In the genomic region with DNA sequence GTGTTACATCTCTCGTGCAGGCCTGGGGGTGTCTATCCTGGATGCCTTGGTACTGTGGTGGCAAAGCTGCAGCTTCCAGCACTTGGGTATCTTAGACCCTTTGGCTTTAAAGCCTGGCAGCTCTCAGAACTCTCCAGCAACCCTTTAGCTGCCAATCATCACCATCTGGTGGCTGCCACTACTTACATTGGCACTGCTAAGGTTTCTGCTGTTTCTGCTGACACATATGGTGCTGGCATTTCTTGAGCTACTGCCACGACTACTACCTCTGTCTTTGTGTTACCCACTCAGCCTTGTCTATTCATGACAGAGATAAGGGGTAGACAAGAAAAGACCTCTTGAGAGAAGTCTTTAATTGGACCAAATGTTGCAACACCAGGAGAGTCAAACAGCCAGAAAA, we compare ENCODE assay signal across 28 mouse cellular contexts.
DNase-seq lines count a peak whose midpoint lies in the region; ATAC-seq and TF ChIP-seq lines count a peak whose summit lies in the region.
"Had no signal": no experiment of that assay in that cellular context is flagged by ENCODE, and none has a peak within 500 bp of the region (broad histone marks: within the 10 kb centered on the region; RNA-seq: fewer than 3 reads in every experiment).

No protein-coding gene starts in this region.

- H3K9ac ChIP-seq in forebrain, embryonic 13.5 days, result no peak overlapping the region
- H3K9ac ChIP-seq in hindbrain, postnatal 0 days (replicated peaks; ENCODE audit: low read length), result no peak overlapping the region
- no peak overlapping the region for H3K9ac ChIP-seq in hindbrain, embryonic 13.5 days
- no peak overlapping the region for H3K9ac ChIP-seq in midbrain, postnatal 0 days (replicated peaks; ENCODE audit: low read length, poor library complexity, severe bottlenecking)
- no peak overlapping the region for H3K9ac ChIP-seq in midbrain, embryonic 14.5 days (replicated peaks; ENCODE audit: low read length)
- H3K9ac ChIP-seq in forebrain, postnatal 0 days, result no peak overlapping the region
- H3K9ac ChIP-seq: embryonic facial prominence, embryonic 12.5 days; embryonic facial prominence, embryonic 15.5 days; heart, embryonic 12.5 days; heart, embryonic 15.5 days; hindbrain, embryonic 14.5 days had no signal

- H3K36me3 ChIP-seq in forebrain, embryonic 13.5 days (ENCODE audit: poor library complexity, severe bottlenecking), result no peaks in the 10 kb centered on the region
- no peaks in the 10 kb centered on the region for H3K36me3 ChIP-seq in forebrain, embryonic 10.5 days (replicated peaks)
- H3K36me3 ChIP-seq in hindbrain, postnatal 0 days (ENCODE audit: insufficient read depth, low read length), result no peaks in the 10 kb centered on the region
- H3K36me3 ChIP-seq in hindbrain, embryonic 13.5 days, result no peaks in the 10 kb centered on the region
- no peaks in the 10 kb centered on the region for H3K36me3 ChIP-seq in midbrain, postnatal 0 days (ENCODE audit: insufficient read depth, low read length)
- no peaks in the 10 kb centered on the region for H3K36me3 ChIP-seq in midbrain, embryonic 14.5 days (ENCODE audit: control insufficient read depth, insufficient read depth, low read length)
- H3K36me3 ChIP-seq in forebrain, postnatal 0 days (ENCODE audit: insufficient read depth), result no peaks in the 10 kb centered on the region
- H3K36me3 ChIP-seq: embryonic facial prominence, embryonic 12.5 days; embryonic facial prominence, embryonic 15.5 days; G1E; heart, embryonic 12.5 days; heart, embryonic 15.5 days; hindbrain, embryonic 10.5 days had no signal

- peak; percentile 71; the same call in 1 of the 2 replicates for ATAC-seq in forebrain, embryonic 13.5 days
- no peak for ATAC-seq in hindbrain, postnatal 0 days
- ATAC-seq in hindbrain, embryonic 13.5 days (ENCODE audit: low FRiP score), result no peak
- no peak for ATAC-seq in midbrain, postnatal 0 days (ENCODE audit: low FRiP score)
- ATAC-seq in midbrain, embryonic 14.5 days (ENCODE audit: low FRiP score, low TSS enrichment), result no peak
- ATAC-seq in forebrain, postnatal 0 days, result peak; percentile 50
- ATAC-seq: intestine, postnatal 0 days; Patski had no signal

- DNase-seq in forebrain, embryonic 10.5 days (ENCODE audit: extremely low spot score, low spot score), result no peak
- peak; percentile 12 for DNase-seq in hindbrain, postnatal 0 days (ENCODE audit: low spot score)
- DNase-seq in midbrain, postnatal 0 days (ENCODE audit: low spot score), result peak; percentile 10
- no peak for DNase-seq in midbrain, embryonic 14.5 days
- peak; percentile 61 for DNase-seq in forebrain, postnatal 0 days
- no peak for DNase-seq in kidney, adult 8-10 months
- DNase-seq: adrenal gland, postnatal 10 days; adrenal gland, postnatal 36 days; B cell, adult 2 months; cerebellum, adult 11-12 months; cerebellum, adult 8-10 months; gastrocnemius, postnatal 25 days; heart, adult 18-20 months; heart, postnatal 10 days; heart, postnatal 36 days; kidney, adult 2 months had no signal

- H3K27ac ChIP-seq in forebrain, embryonic 13.5 days, result no peak overlapping the region
- no peak overlapping the region for H3K27ac ChIP-seq in forebrain, embryonic 10.5 days
- no peak overlapping the region for H3K27ac ChIP-seq in hindbrain, postnatal 0 days
- H3K27ac ChIP-seq in hindbrain, embryonic 13.5 days, result no peak overlapping the region
- no peak overlapping the region for H3K27ac ChIP-seq in midbrain, postnatal 0 days (ENCODE audit: low read depth, low read length)
- H3K27ac ChIP-seq in midbrain, embryonic 14.5 days (replicated peaks; ENCODE audit: low read depth, low read length), result no peak overlapping the region
- no peak overlapping the region for H3K27ac ChIP-seq in forebrain, postnatal 0 days (ENCODE audit: low read depth, low read length)
- H3K27ac ChIP-seq: embryonic facial prominence, embryonic 12.5 days; embryonic facial prominence, embryonic 15.5 days; heart, embryonic 15.5 days; hindbrain, embryonic 10.5 days; hindbrain, embryonic 14.5 days had no signal

- no peaks in the 10 kb centered on the region for H3K27me3 ChIP-seq in forebrain, embryonic 13.5 days
- H3K27me3 ChIP-seq in forebrain, embryonic 10.5 days (ENCODE audit: poor library complexity, severe bottlenecking), result no peaks in the 10 kb centered on the region
- H3K27me3 ChIP-seq in hindbrain, postnatal 0 days (ENCODE audit: insufficient read depth, low read length), result no peaks in the 10 kb centered on the region
- no peaks in the 10 kb centered on the region for H3K27me3 ChIP-seq in hindbrain, embryonic 13.5 days
- H3K27me3 ChIP-seq in midbrain, postnatal 0 days (ENCODE audit: insufficient read depth, low read length), result no peaks in the 10 kb centered on the region
- no peaks in the 10 kb centered on the region for H3K27me3 ChIP-seq in midbrain, embryonic 14.5 days (ENCODE audit: control insufficient read depth, insufficient read depth, low read length)
- no peaks in the 10 kb centered on the region for H3K27me3 ChIP-seq in forebrain, postnatal 0 days (ENCODE audit: insufficient read depth, low read length)
- H3K27me3 ChIP-seq: CH12.LX; embryonic facial prominence, embryonic 12.5 days; embryonic facial prominence, embryonic 15.5 days; heart, embryonic 15.5 days had no signal

- WGBS in forebrain, embryonic 13.5 days, result 72% methylated on average over 2 of the region's 2 CpGs
- 89% methylated on average over 2 of the region's 2 CpGs for WGBS in forebrain, embryonic 10.5 days
- WGBS in hindbrain, postnatal 0 days, result 68% methylated on average over 2 of the region's 2 CpGs
- 81% methylated on average over 2 of the region's 2 CpGs for WGBS in hindbrain, embryonic 13.5 days
- WGBS in midbrain, postnatal 0 days, result 80% methylated on average over 2 of the region's 2 CpGs
- 81% methylated on average over 2 of the region's 2 CpGs for WGBS in midbrain, embryonic 14.5 days
- WGBS in forebrain, postnatal 0 days, result 54% methylated on average over 2 of the region's 2 CpGs

- no peaks in the 10 kb centered on the region for H3K4me1 ChIP-seq in forebrain, embryonic 13.5 days
- H3K4me1 ChIP-seq in forebrain, embryonic 10.5 days, result no peaks in the 10 kb centered on the region
- H3K4me1 ChIP-seq in hindbrain, postnatal 0 days (ENCODE audit: insufficient read depth, low read length), result no peaks in the 10 kb centered on the region
- H3K4me1 ChIP-seq in hindbrain, embryonic 13.5 days (replicated peaks), result no peaks in the 10 kb centered on the region
- H3K4me1 ChIP-seq in midbrain, postnatal 0 days (ENCODE audit: insufficient read depth, low read length), result no peaks in the 10 kb centered on the region
- no peaks in the 10 kb centered on the region for H3K4me1 ChIP-seq in midbrain, embryonic 14.5 days (ENCODE audit: control insufficient read depth, insufficient read depth, low read length)
- no peaks in the 10 kb centered on the region for H3K4me1 ChIP-seq in forebrain, postnatal 0 days (ENCODE audit: insufficient read depth)
- H3K4me1 ChIP-seq: embryonic facial prominence, embryonic 12.5 days; embryonic facial prominence, embryonic 15.5 days; heart, embryonic 12.5 days; heart, embryonic 15.5 days; hindbrain, embryonic 10.5 days had no signal

- no peak overlapping the region for H3K4me2 ChIP-seq in forebrain, embryonic 13.5 days
- no peak overlapping the region for H3K4me2 ChIP-seq in hindbrain, postnatal 0 days (ENCODE audit: low read depth, low read length)
- H3K4me2 ChIP-seq in hindbrain, embryonic 13.5 days, result no peak overlapping the region
- no peak overlapping the region for H3K4me2 ChIP-seq in midbrain, postnatal 0 days (ENCODE audit: low read depth, low read length, poor library complexity, severe bottlenecking)
- no peak overlapping the region for H3K4me2 ChIP-seq in midbrain, embryonic 14.5 days (ENCODE audit: low read length)
- H3K4me2 ChIP-seq in forebrain, postnatal 0 days (ENCODE audit: low read depth), result no peak overlapping the region
- H3K4me2 ChIP-seq: embryonic facial prominence, embryonic 12.5 days; embryonic facial prominence, embryonic 15.5 days; heart, embryonic 12.5 days; heart, embryonic 15.5 days; hindbrain, embryonic 14.5 days had no signal

- H3K4me3 ChIP-seq in forebrain, embryonic 13.5 days, result no peak overlapping the region
- no peak overlapping the region for H3K4me3 ChIP-seq in forebrain, embryonic 10.5 days
- H3K4me3 ChIP-seq in hindbrain, postnatal 0 days (ENCODE audit: low read length), result no peak overlapping the region
- no peak overlapping the region for H3K4me3 ChIP-seq in hindbrain, embryonic 13.5 days
- no peak overlapping the region for H3K4me3 ChIP-seq in midbrain, postnatal 0 days (ENCODE audit: low read depth, low read length)
- H3K4me3 ChIP-seq in midbrain, embryonic 14.5 days (replicated peaks; ENCODE audit: low read depth, low read length), result no peak overlapping the region
- H3K4me3 ChIP-seq in forebrain, postnatal 0 days (ENCODE audit: low read depth, low read length), result no peak overlapping the region
- H3K4me3 ChIP-seq: embryonic facial prominence, embryonic 12.5 days; embryonic facial prominence, embryonic 15.5 days; heart, embryonic 12.5 days; heart, embryonic 15.5 days; hindbrain, embryonic 10.5 days had no signal

- no peak for TF ChIP-seq CTCF in hindbrain, postnatal 0 days (IDR thresholded peaks at IDR 0.05; ENCODE audit: low read depth)
- no peak for TF ChIP-seq CTCF in midbrain, postnatal 0 days (IDR thresholded peaks at IDR 0.05)
- no peak for TF ChIP-seq CTCF in forebrain, postnatal 0 days (IDR thresholded peaks at IDR 0.05; ENCODE audit: low read depth)

- H3K9me3 ChIP-seq in forebrain, embryonic 13.5 days (replicated peaks), result no peaks in the 10 kb centered on the region
- no peaks in the 10 kb centered on the region for H3K9me3 ChIP-seq in forebrain, embryonic 10.5 days
- H3K9me3 ChIP-seq in hindbrain, postnatal 0 days (ENCODE audit: low read length), result no peaks in the 10 kb centered on the region
- no peaks in the 10 kb centered on the region for H3K9me3 ChIP-seq in hindbrain, embryonic 13.5 days
- no peaks in the 10 kb centered on the region for H3K9me3 ChIP-seq in midbrain, postnatal 0 days (ENCODE audit: low read length)
- H3K9me3 ChIP-seq in midbrain, embryonic 14.5 days (ENCODE audit: control insufficient read depth, low read length), result no peaks in the 10 kb centered on the region
- no peaks in the 10 kb centered on the region for H3K9me3 ChIP-seq in forebrain, postnatal 0 days (ENCODE audit: low read length)
- H3K9me3 ChIP-seq: embryonic facial prominence, embryonic 12.5 days; embryonic facial prominence, embryonic 15.5 days; heart, embryonic 12.5 days; heart, embryonic 15.5 days; hindbrain, embryonic 10.5 days had no signal

Comparison
In these comparisons a context has a peak if more than half of its experiments do, and no peak if none do; other contexts are left out.
1. DNase-seq: peak in hindbrain, postnatal 0 days (single experiment), midbrain, postnatal 0 days (single experiment) and forebrain, postnatal 0 days (single experiment); none in forebrain, embryonic 10.5 days (single experiment), midbrain, embryonic 14.5 days (single experiment) and kidney, adult 8-10 months (0 of 2).
2. ATAC-seq: peak in forebrain, embryonic 13.5 days (single experiment) and forebrain, postnatal 0 days (single experiment); none in hindbrain, postnatal 0 days (single experiment), hindbrain, embryonic 13.5 days (single experiment), midbrain, postnatal 0 days (single experiment) and midbrain, embryonic 14.5 days (single experiment).